Mouse (Mus musculus) forebrain, embryonic 13.5 days (tissue): Measurements from ENCODE around the gene Olfr666. TPM values are rescaled to one million over a fixed set of nuclear protein-coding genes. Genes with fewer than 3 reads are reported as not detected.

ENCODE experiments used
- polyA plus RNA-seq: library from polyadenylated mRNA; unstranded; fragments of >200 nt; fragmentation: Nextera tagmentation; extraction: Ambion mirVana; gene quantifications from 2 replicates; pipeline ENCODE4 v1.2.1, GENCODE M21; 2015

Olfr666 gene
- polyA plus RNA-seq, 1 experiment from 2014 or later, result not detected

Other genes with a start within 250 kb of the Olfr666 start
- gene Olfr658, start 248.6 kb downstream of the Olfr666 start, polyA plus RNA-seq, result 0.06 and 0.10 TPM in 2 replicates
- gene Olfr659, start 229.2 kb downstream of the Olfr666 start, polyA plus RNA-seq, result not detected in 2 replicates
- gene Olfr661, start 209.5 kb downstream of the Olfr666 start, polyA plus RNA-seq, result not detected in 2 replicates
- not detected in 2 replicates for gene Usp17le, start 118.5 kb downstream of the Olfr666 start, polyA plus RNA-seq
- not detected in 2 replicates for gene Usp17lb, start 53.3 kb downstream of the Olfr666 start, polyA plus RNA-seq
- gene Usp17la, start 38.9 kb downstream of the Olfr666 start, polyA plus RNA-seq, result not detected in 2 replicates
- not detected in 2 replicates for gene Olfr665, start 17.9 kb downstream of the Olfr666 start, polyA plus RNA-seq
- not detected in 2 replicates for gene Olfr667, start 25.5 kb upstream of the Olfr666 start, polyA plus RNA-seq
- gene Olfr668, start 32.1 kb upstream of the Olfr666 start, polyA plus RNA-seq, result not detected in 2 replicates
- gene Olfr669, start 38.3 kb upstream of the Olfr666 start, polyA plus RNA-seq, result not detected in 2 replicates
- gene Olfr670, start 66.7 kb upstream of the Olfr666 start, polyA plus RNA-seq, result not detected in 2 replicates
- not detected in 2 replicates for gene Olfr671, start 83.2 kb upstream of the Olfr666 start, polyA plus RNA-seq
- gene Olfr672, start 106.1 kb upstream of the Olfr666 start, polyA plus RNA-seq, result not detected in 2 replicates
- not detected in 2 replicates for gene Olfr675, start 132.5 kb upstream of the Olfr666 start, polyA plus RNA-seq
- not detected in 2 replicates for gene Olfr676, start 136.7 kb upstream of the Olfr666 start, polyA plus RNA-seq
- not detected in 2 replicates for gene Olfr677, start 155.4 kb upstream of the Olfr666 start, polyA plus RNA-seq
- gene Olfr678, start 168.5 kb upstream of the Olfr666 start, polyA plus RNA-seq, result not detected in 2 replicates
- not detected in 2 replicates for gene Olfr679, start 185.3 kb upstream of the Olfr666 start, polyA plus RNA-seq
- not detected in 2 replicates for gene Olfr680-ps1, start 196.9 kb upstream of the Olfr666 start, polyA plus RNA-seq
- not detected in 2 replicates for gene Olfr681, start 220.9 kb upstream of the Olfr666 start, polyA plus RNA-seq